Mouse (Mus musculus) stomach, embryonic 16.5 days (tissue): ENCODE data around the gene Tenm3. TPM values are rescaled to one million over a fixed set of nuclear protein-coding genes. Genes with fewer than 3 reads are reported as not detected.

Experiments used
- ATAC-seq: fragments of 200-750 bp; cut with Nextera tagmentation; 2 replicates; pipeline ENCODE4 v1.8.0; 2017; ENCODE audit warnings: moderate number of reproducible peaks, moderate TSS enrichment; ENCODE audit not compliant: insufficient read depth, low FRiP score
- H3K27ac ChIP-seq: fragments of 300-500 bp; sonication (generic); 2 replicates; pipeline ENCODE4 v1.5.1; 2014; ENCODE audit warnings: low read length
- H3K27me3 ChIP-seq: fragments of 300-500 bp; sonication (generic); 2 replicates; pipeline ENCODE4 v1.6.1; 2014; ENCODE audit warnings: low read length, control low read depth, mixed read lengths; ENCODE audit not compliant: control insufficient read depth, insufficient read depth
- H3K36me3 ChIP-seq: fragments of 300-500 bp; sonication (generic); 2 replicates; pipeline ENCODE4 v1.6.1; 2014; ENCODE audit warnings: low read length; ENCODE audit not compliant: control insufficient read depth, insufficient read depth
- H3K4me1 ChIP-seq: fragments of 300-500 bp; sonication (generic); 2 replicates; pipeline ENCODE4 v1.6.1; 2014; ENCODE audit warnings: low read length, control low read depth, mixed read lengths; ENCODE audit not compliant: control insufficient read depth, insufficient read depth
- H3K4me2 ChIP-seq: fragments of 300-500 bp; sonication (generic); 2 replicates; pipeline ENCODE4 v1.6.1; 2014; ENCODE audit warnings: low read depth, low read length, mixed read lengths
- H3K4me3 ChIP-seq: fragments of 300-500 bp; sonication (generic); replicated peaks from 2 replicates; pipeline ENCODE4 v1.5.1; 2014; ENCODE audit warnings: mild to moderate bottlenecking, low read length
- H3K9ac ChIP-seq: fragments of 300-500 bp; sonication (generic); 2 replicates; pipeline ENCODE4 v1.6.1; 2014; ENCODE audit warnings: low read length
- H3K9me3 ChIP-seq: fragments of 300-500 bp; sonication (generic); replicated peaks from 2 replicates; pipeline ENCODE4 v1.6.1; 2016; ENCODE audit warnings: low read length, control low read depth; ENCODE audit not compliant: control insufficient read depth
- WGBS: fragments of 180-500 bp; shearing (Covaris S2); extraction: QIAGEN DNeasy Blood & Tissue Kit; methylation state at CpG from one replicate; pipeline ENCODE4 v1.1.7; 2014; 5-methylcytosine and 5-hydroxymethylcytosine counted together
- polyA plus RNA-seq: library from polyadenylated mRNA; unstranded; fragments of >200 nt; fragmentation: Nextera tagmentation; extraction: Ambion mirVana; gene quantifications from 2 replicates; pipeline ENCODE4 v1.2.1, GENCODE M21; 2015

The Tenm3 gene
- polyA plus RNA-seq, 1 experiment from 2014 or later = 12.5 TPM

DNA sequence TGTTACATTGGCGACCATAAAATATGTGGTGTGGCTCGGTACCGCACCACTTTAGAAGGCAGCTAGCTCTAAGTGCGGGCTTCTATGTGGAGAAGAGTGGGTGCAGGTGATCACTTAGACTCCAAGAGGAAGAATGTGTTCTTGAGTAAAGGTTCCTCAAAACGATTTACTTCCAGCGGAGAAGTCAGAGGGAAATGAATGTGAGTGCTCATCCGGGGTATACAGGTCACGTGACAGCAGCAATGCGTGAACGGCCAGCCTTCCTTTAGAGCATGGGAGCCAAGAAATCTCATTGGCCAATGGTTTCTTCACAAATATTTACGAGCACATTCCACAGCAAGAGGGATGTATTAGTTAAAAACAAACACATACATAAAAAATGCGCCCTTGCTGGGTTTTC is 404.3 kb downstream of the Tenm3 start:
- H3K9me3 ChIP-seq = no peaks in the 10 kb centered on the region
- 75% methylated on average over 12 of the region's 12 CpGs for WGBS
- H3K4me1 ChIP-seq = no peaks in the 10 kb centered on the region
- no peak overlapping the region for H3K9ac ChIP-seq
- H3K36me3 ChIP-seq = no peaks in the 10 kb centered on the region
- ATAC-seq = no peak
- H3K27me3 ChIP-seq = no peaks in the 10 kb centered on the region
- H3K4me2 ChIP-seq = no peak overlapping the region
- no peak overlapping the region for H3K27ac ChIP-seq
- H3K4me3 ChIP-seq = no peak overlapping the region

DNA sequence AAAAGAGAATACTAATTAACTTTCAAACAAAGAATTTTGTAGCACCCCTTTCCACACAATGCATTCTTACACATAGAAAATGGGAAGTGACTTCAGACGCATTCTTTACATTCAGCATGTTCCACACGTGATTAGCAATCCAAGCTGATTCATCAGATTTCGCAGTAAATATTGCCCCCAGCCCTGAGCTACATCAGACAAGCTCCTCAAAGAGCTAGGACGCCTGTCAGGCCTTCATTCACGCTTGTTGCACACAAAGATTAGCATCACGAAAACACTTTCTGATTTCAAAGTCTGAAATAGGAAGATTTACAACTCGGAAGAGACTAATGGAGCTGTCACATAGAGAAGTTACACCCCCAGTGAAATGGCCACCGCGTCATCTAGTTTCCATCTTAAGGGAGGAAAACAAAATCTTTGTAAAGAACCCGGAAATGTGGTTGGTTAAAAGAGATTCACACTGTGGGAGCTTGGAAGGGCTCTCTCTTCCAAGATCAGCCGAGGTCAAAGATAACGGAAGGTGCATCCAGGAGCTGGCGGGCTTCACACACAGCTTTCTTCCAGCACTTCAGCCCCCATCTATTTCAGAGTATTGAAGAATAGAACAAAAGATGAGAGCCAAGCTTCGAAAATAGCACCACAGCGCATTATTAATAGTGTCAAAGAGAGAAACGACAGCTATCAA is 406.1 kb downstream of the Tenm3 start:
- 74% methylated on average over 16 of the region's 16 CpGs for WGBS

DNA sequence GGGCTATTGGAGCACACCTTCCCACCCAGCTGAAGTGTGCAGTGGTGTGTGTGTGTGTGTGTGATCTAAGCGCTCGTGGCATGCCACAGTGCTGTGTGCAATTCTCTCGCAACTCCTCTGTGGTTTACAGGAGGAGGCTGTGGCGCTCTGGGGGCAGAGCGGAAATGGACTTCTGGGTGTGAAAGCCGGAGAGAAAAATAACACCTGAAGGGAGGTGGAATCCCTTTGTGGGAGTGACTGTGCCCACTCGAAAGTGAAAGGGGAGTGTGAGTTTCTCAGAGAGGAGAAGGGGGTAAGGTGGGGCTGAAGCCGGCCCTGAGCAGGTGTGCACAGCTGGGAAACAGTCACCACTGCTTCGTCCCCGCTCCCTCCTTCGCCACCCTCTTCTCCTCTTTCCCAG is 418.6 kb downstream of the Tenm3 start:
- ATAC-seq = no peak
- 68% methylated on average over 11 of the region's 11 CpGs for WGBS
- no peak overlapping the region for H3K4me2 ChIP-seq
- no peaks in the 10 kb centered on the region for H3K27me3 ChIP-seq
- no peak overlapping the region for H3K9ac ChIP-seq
- H3K9me3 ChIP-seq = no peaks in the 10 kb centered on the region
- no peak overlapping the region for H3K27ac ChIP-seq
- H3K36me3 ChIP-seq = no peaks in the 10 kb centered on the region
- no peak overlapping the region for H3K4me3 ChIP-seq
- no peaks in the 10 kb centered on the region for H3K4me1 ChIP-seq

More for the DNA sequence above, 406.1 kb downstream of the Tenm3 start:
- no peak overlapping the region for H3K4me2 ChIP-seq
- no peaks in the 10 kb centered on the region for H3K9me3 ChIP-seq
- no peak overlapping the region for H3K4me3 ChIP-seq
- no peak overlapping the region for H3K9ac ChIP-seq
- no peaks in the 10 kb centered on the region for H3K4me1 ChIP-seq
- ATAC-seq = no peak
- no peaks in the 10 kb centered on the region for H3K27me3 ChIP-seq
- H3K27ac ChIP-seq = no peak overlapping the region
- no peaks in the 10 kb centered on the region for H3K36me3 ChIP-seq

DNA sequence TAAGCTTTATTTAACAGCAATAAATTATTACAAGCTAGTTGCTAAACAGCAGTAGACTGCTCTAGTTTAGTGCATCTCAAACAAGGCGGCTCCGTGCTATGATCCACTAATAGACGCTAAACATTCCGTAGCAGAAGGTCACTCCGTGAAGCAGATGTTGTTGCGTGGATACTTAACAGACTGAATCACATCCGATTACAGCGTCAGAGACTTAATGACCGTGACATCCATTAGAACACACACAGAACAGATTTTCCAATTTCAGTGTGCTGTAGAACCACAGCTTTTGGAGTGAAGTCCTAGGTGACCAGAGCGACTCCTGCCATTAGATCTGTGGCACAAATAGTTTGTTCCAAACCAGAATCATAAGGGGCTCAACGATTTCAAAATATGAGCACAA is 426.0 kb downstream of the Tenm3 start:
- ATAC-seq = no peak
- 64% methylated on average over 11 of the region's 11 CpGs for WGBS
- Histone ChIP-seq H3K27me3 (no peaks in the 10 kb centered on the region), H3K4me3 (no peak overlapping the region), H3K4me1 (no peaks in the 10 kb centered on the region), H3K36me3 (no peaks in the 10 kb centered on the region), H3K27ac (no peak overlapping the region), H3K9ac (no peak overlapping the region), H3K4me2 (no peak overlapping the region), H3K9me3 (no peaks in the 10 kb centered on the region)

DNA sequence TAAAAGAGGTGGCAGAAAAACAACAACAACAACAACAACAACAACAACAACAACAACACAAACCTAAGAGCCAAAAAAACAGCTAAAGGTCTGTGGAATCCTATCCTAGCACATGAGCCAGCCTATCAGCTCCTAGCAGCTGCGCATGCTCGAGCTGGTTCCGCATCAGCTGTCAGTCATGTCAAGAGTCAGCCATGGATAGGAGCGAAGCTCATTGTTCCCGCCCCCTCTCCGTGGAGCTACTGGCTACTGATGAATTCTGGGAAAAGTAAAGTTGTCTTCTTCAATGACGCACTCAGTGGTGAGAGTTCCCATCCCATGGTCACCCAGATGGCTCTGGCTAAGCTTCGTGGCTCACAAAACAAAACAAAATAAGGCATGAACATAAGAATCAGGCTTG is 432.8 kb downstream of the Tenm3 start:
- no peak overlapping the region for H3K4me2 ChIP-seq
- ATAC-seq = no peak
- WGBS = 95% methylated on average over 8 of the region's 8 CpGs
- no peaks in the 10 kb centered on the region for H3K4me1 ChIP-seq
- H3K9ac ChIP-seq = no peak overlapping the region
- H3K9me3 ChIP-seq = 0 out of 2 replicates have a peak, but pooled peaks cover 7% of the 10 kb centered on the region
- no peaks in the 10 kb centered on the region for H3K27me3 ChIP-seq
- H3K4me3 ChIP-seq = no peak overlapping the region
- peaks cover 4% of the 10 kb centered on the region for H3K36me3 ChIP-seq
- no peak overlapping the region for H3K27ac ChIP-seq

DNA sequence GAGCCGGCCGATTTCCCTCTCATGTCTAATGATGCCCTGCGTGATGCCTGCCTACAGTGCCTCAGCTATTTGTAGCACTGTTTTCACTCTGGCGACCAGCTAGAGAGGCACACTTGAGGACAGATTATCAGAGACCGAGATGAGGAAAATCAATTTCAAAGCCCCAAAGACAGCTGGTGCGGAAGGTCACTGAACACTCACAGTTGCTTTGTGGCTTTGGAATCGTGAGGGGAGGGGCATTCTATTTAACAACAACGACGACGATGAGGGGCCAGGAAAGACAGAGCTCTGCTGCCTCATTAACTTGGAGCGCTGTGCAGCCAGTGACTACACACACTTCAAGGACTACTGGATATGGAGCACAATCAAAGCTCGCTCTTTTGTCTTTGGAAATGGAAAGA is 443.2 kb downstream of the Tenm3 start:
- Histone ChIP-seq H3K4me2 (no peak overlapping the region), H3K27me3 (no peaks in the 10 kb centered on the region), H3K9me3 (no peaks in the 10 kb centered on the region), H3K27ac (no peak overlapping the region), H3K36me3 (no peaks in the 10 kb centered on the region), H3K4me1 (no peaks in the 10 kb centered on the region), H3K9ac (no peak overlapping the region), H3K4me3 (no peak overlapping the region)
- WGBS = 67% methylated on average over 12 of the region's 12 CpGs
- no peak for ATAC-seq

DNA sequence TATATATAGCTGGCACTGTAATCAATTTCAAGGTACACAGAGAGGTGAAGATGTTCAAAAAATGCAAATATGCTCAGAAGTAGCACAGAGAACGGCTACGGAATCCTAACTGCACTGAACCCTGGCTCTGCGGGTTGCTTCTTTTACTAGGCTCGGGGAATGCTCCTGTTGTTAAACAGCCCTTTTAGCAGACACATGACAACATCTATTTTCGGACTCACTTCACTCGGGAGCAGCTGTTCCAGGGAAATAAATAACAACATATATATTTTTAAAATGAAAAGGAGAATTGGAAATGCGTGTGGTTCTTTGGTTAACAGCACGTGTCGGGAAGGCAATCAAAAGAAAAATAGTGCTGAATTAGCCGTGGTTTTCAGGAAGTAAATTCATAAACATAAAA is 457.9 kb downstream of the Tenm3 start:
- Histone ChIP-seq H3K4me2 (no peak overlapping the region), H3K9me3 (no peaks in the 10 kb centered on the region), H3K9ac (no peak overlapping the region), H3K27ac (no peak overlapping the region), H3K36me3 (no peaks in the 10 kb centered on the region), H3K27me3 (no peaks in the 10 kb centered on the region), H3K4me3 (no peak overlapping the region), H3K4me1 (no peaks in the 10 kb centered on the region)
- ATAC-seq = no peak
- WGBS = 80% methylated on average over 10 of the region's 10 CpGs

DNA sequence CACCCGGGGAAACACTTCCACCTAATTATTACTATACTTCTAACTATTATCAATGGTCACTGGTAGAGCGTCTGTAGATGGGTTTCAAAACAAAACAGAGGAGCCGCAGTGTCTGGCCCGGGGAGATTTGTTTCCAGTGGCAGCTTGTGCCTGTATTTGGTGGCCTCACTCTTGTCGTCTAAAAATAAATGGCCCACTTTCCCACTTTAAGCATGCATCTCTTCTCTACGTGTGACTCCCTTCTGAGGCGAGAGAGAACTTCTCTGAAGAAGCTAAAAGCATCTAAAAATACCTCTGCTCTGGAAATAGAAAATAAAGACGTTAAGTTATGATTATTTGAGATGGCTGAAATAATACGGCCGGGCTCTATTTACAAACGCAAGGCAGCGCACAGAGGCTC is 463.7 kb downstream of the Tenm3 start:
- WGBS = 70% methylated on average over 12 of the region's 12 CpGs

DNA sequence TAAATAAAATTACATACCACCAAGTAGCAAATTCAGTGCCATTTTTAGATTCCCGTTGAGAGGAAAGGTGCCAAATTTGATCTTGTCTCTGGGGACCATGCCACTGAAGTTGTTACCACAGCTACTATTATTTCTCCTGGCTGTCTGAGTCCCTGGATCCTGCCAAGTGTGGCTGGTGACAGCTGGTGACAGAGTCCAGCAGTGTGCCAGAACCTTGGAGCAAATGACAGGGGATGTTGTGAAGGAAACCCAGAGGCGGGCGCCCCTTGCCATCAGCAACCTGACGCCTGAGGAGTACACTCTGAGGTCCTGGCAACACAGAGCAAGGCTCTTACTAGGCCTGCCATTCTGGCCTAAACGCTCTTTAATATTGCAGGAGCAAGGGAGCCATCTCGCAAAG is 467.0 kb downstream of the Tenm3 start:
- Histone ChIP-seq H3K36me3 (no peaks in the 10 kb centered on the region), H3K9me3 (no peaks in the 10 kb centered on the region), H3K27ac (no peak overlapping the region), H3K27me3 (no peaks in the 10 kb centered on the region), H3K4me3 (no peak overlapping the region), H3K4me2 (no peak overlapping the region), H3K4me1 (no peaks in the 10 kb centered on the region), H3K9ac (no peak overlapping the region)
- WGBS = 84% methylated on average over 6 of the region's 6 CpGs
- no peak for ATAC-seq

More for the DNA sequence above, 463.7 kb downstream of the Tenm3 start:
- H3K4me1 ChIP-seq = no peaks in the 10 kb centered on the region
- no peak overlapping the region for H3K27ac ChIP-seq
- H3K4me3 ChIP-seq = no peak overlapping the region
- no peaks in the 10 kb centered on the region for H3K27me3 ChIP-seq
- no peak overlapping the region for H3K4me2 ChIP-seq
- ATAC-seq = no peak
- H3K9ac ChIP-seq = no peak overlapping the region
- no peaks in the 10 kb centered on the region for H3K36me3 ChIP-seq
- H3K9me3 ChIP-seq = no peaks in the 10 kb centered on the region
